Mouse (Mus musculus) testis, adult 2 months (tissue): ENCODE data around the gene Fkbp6. TPM values are rescaled to one million over a fixed set of nuclear protein-coding genes. Genes with fewer than 3 reads are reported as not detected.

Source experiments
- H3K27ac ChIP-seq: fragments of 200-500 bp; 2 replicates; pipeline ENCODE4 v1.5.1; 2012; ENCODE audit warnings: low read depth, low read length; ENCODE audit not compliant: control insufficient read depth, insufficient read depth
- H3K27me3 ChIP-seq: fragments of 200-500 bp; 2 replicates; pipeline ENCODE4 v1.6.1; 2012; ENCODE audit warnings: mild to moderate bottlenecking, low read length, moderate library complexity; ENCODE audit not compliant: control insufficient read depth, insufficient read depth
- H3K36me3 ChIP-seq: fragments of 200-500 bp; 2 replicates; pipeline ENCODE4 v1.6.1; 2012; ENCODE audit warnings: mild to moderate bottlenecking, low read length; ENCODE audit not compliant: control insufficient read depth, insufficient read depth
- H3K4me1 ChIP-seq: fragments of 200-500 bp; 2 replicates; pipeline ENCODE4 v1.6.1; 2012; ENCODE audit warnings: low read length; ENCODE audit not compliant: control insufficient read depth, insufficient read depth
- H3K4me3 ChIP-seq: fragments of 200-500 bp; 2 replicates; pipeline ENCODE4 v1.5.1; 2012; ENCODE audit warnings: low read depth, mild to moderate bottlenecking, low read length, moderate library complexity, mixed read lengths; ENCODE audit not compliant: control insufficient read depth
- CTCF ChIP-seq: fragments of 200-500 bp; IDR thresholded peaks from 2 replicates; pipeline ENCODE4 v1.5.1; 2012; ENCODE audit warnings: low read depth, mild to moderate bottlenecking, inconsistent platforms, low read length, moderate library complexity; ENCODE audit not compliant: control insufficient read depth, insufficient read depth, insufficient replicate concordance
- POLR2A ChIP-seq: fragments of 200-500 bp; IDR thresholded peaks from 2 replicates; pipeline ENCODE4 v1.6.1; 2012; ENCODE audit warnings: low read depth, mild to moderate bottlenecking, inconsistent platforms, low read length, moderate library complexity; ENCODE audit not compliant: control insufficient read depth
- polyA plus RNA-seq: library from polyadenylated mRNA; depleted of rRNA; stranded (reverse); fragments of >200 nt; gene quantifications from 2 replicates; pipeline ENCODE4 v1.2.3, GENCODE M21; 2012; rRNA removed

Gene Fkbp6
- polyA plus RNA-seq, result 71.8 and 87.2 TPM in 2 replicates

- no peak for TF ChIP-seq CTCF
- peak; percentile 14; the same call in 1 of the 2 replicates for TF ChIP-seq POLR2A
- peak within 1 kb of the TSS; percentile 79 for H3K27ac ChIP-seq
- peaks cover 17% of the 10 kb centered on the region for H3K4me1 ChIP-seq
- peak within 1 kb of the TSS; percentile 85 for H3K4me3 ChIP-seq
- peaks cover 4% of the 10 kb centered on the region for H3K36me3 ChIP-seq
- no peaks in the 10 kb centered on the region for H3K27me3 ChIP-seq
Measured at GRCm38 (mm10) chr5:135349862-135350261, at the start of gene Fkbp6. TSS of gene Fkbp6 (minus strand) at chr5:135350044.

- Histone ChIP-seq H3K4me3 (no peak overlapping the region; the same call in 1 of the 2 replicates), H3K36me3 (no peaks in the 10 kb centered on the region), H3K27ac (peak overlapping the region; percentile 52), H3K27me3 (no peaks in the 10 kb centered on the region), H3K4me1 (peaks cover 4% of the 10 kb centered on the region)
- no peak; the same call in 1 of the 2 replicates for TF ChIP-seq POLR2A
Measured at GRCm38 (mm10) chr5:135399382-135399781, 49.5 kb upstream of the Fkbp6 start.

GRCm38 (mm10) chr5:135395826-135396225 is 46.0 kb upstream of the Fkbp6 start:
- peaks cover 3% of the 10 kb centered on the region; the same call in 1 of the 2 replicates for H3K36me3 ChIP-seq
- peaks cover 2% of the 10 kb centered on the region for H3K4me1 ChIP-seq

GRCm38 (mm10) chr5:135394004-135394823 is 44.4 kb upstream of the Fkbp6 start, which contains the start of gene Pom121:
TSS of gene Pom121 (minus strand) at chr5:135394546.
- no peaks in the 10 kb centered on the region for H3K27me3 ChIP-seq
- no peak for TF ChIP-seq CTCF
- peak; percentile 77 for TF ChIP-seq POLR2A

More at GRCm38 (mm10) chr5:135395826-135396225, 46.0 kb upstream of the Fkbp6 start:
- no peaks in the 10 kb centered on the region for H3K27me3 ChIP-seq
- H3K27ac ChIP-seq, result no peak overlapping the region
- H3K4me3 ChIP-seq, result peak overlapping the region; percentile 99; the same call in 1 of the 2 replicates
- TF ChIP-seq POLR2A (no peak), CTCF (peak; percentile 20; the same call in 1 of the 2 replicates)

GRCm38 (mm10) chr5:135383771-135384170 is 33.9 kb upstream of the Fkbp6 start:
- no peak overlapping the region for H3K4me3 ChIP-seq
- no peaks in the 10 kb centered on the region for H3K4me1 ChIP-seq
- H3K36me3 ChIP-seq, result peaks cover 1% of the 10 kb centered on the region
- H3K27me3 ChIP-seq, result no peaks in the 10 kb centered on the region
- no peak overlapping the region for H3K27ac ChIP-seq
- TF ChIP-seq CTCF (peak; percentile 13; the same call in 1 of the 2 replicates), POLR2A (no peak)

More at GRCm38 (mm10) chr5:135394004-135394823, 44.4 kb upstream of the Fkbp6 start, which contains the start of gene Pom121:
- H3K27ac ChIP-seq, result peak within 1 kb of the TSS; percentile 97
- H3K4me3 ChIP-seq, result peak within 1 kb of the TSS; percentile 99
- peaks cover 2% of the 10 kb centered on the region for H3K4me1 ChIP-seq
- H3K36me3 ChIP-seq, result peaks cover 3% of the 10 kb centered on the region; the same call in 1 of the 2 replicates

GRCm38 (mm10) chr5:135382746-135383145 is 32.9 kb upstream of the Fkbp6 start:
- Histone ChIP-seq H3K27ac (no peak overlapping the region), H3K36me3 (peaks cover 1% of the 10 kb centered on the region), H3K4me3 (no peak overlapping the region), H3K4me1 (no peaks in the 10 kb centered on the region), H3K27me3 (no peaks in the 10 kb centered on the region)
- TF ChIP-seq POLR2A, result no peak
- TF ChIP-seq CTCF, result no peak

GRCm38 (mm10) chr5:135381356-135381925 is 31.6 kb upstream of the Fkbp6 start:
- Histone ChIP-seq H3K36me3 (peaks cover 1% of the 10 kb centered on the region), H3K27me3 (no peaks in the 10 kb centered on the region)
- no peak for TF ChIP-seq POLR2A
- no peak for TF ChIP-seq CTCF

More at GRCm38 (mm10) chr5:135381356-135381925, 31.6 kb upstream of the Fkbp6 start:
- H3K27ac ChIP-seq, result no peak overlapping the region
- H3K4me3 ChIP-seq, result no peak overlapping the region
- no peaks in the 10 kb centered on the region for H3K4me1 ChIP-seq
